Mouse (Mus musculus): ENCODE measurements around the gene Olfr488.
"Not testable (repeated sequence)": the region's sequence is repeated elsewhere in the genome, so short reads cannot be mapped to it uniquely, and the experiment has no call there.

The Olfr488 gene

GRCm38 (mm10) chr7:108258247-108258646 lies at the start of gene Olfr488:
Olfr488 (minus strand) TSS chr7:108258347.
- DNase-seq (ENCODE audit: low spot score in 2 of 2), result no peak

DNA sequence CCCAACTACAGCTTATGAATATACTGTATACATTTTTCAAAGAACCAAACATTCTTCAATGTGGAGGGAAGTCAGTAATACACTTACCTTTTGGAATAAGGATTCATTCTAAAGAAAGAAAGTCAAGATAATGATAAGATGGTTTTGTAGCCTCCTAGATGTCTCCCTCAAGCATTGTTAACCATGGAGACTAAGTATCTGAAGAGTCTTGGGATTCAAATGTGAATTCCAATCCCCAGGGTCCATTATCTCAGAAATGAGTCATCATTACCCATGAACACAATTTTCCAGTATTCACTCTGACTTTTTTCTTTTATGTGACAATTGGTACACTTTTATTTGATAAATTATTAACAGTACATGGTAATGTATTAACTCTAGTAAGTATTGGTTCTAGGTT lies 30.7 kb upstream of the Olfr488 start, which contains the start of gene Olfr490:
Gene Olfr490 (minus strand): TSS at position 101 of the 400 bp plus-strand sequence.
- DNase-seq (ENCODE audit: low spot score in 2 of 2), result no peak

DNA sequence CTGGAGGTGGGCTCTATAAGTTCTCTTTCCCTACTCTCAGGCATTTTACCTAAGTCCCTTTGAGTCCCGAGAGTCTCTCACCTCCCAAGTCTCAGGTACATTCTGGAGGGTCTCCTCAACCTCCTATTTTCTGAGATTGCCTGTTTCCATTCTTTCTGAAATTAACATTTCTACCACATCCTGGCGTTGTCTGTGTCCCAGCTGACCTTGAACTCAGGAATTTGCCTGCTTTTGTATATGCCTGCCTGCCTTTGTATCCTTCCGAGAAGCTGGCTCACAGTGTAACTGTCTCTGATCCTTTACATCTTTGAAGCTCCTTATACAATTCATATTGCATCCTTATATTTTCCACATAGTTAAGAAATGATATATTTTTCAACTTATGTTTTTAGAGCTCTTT lies 24.6 kb downstream of the Olfr488 start:
- DNase-seq (ENCODE audit: low spot score in 2 of 2), result no peak

GRCm38 (mm10) chr7:108214536-108214935 lies 43.6 kb downstream of the Olfr488 start, which contains the start of gene Olfr487:
Olfr487 (minus strand) TSS chr7:108214636.
- not testable (repeated sequence) for DNase-seq (ENCODE audit: low spot score in 2 of 2)
